Mouse (Mus musculus): ENCODE measurements around the gene Cdt1.

Gene Cdt1

GRCm38 (mm10) chr8:122567361-122568108 lies at the start of gene Cdt1:
Cdt1 (plus strand) TSS chr8:122568015.
- DNase-seq (ENCODE audit: low read depth, low spot score) = peak; percentile 97

GRCm38 (mm10) chr8:122520611-122521010 lies 47.2 kb upstream of the Cdt1 start:
- DNase-seq (ENCODE audit: low read depth, low spot score) = no peak

- peak; percentile 100 for DNase-seq (ENCODE audit: low read depth, low spot score)
Observed at GRCm38 (mm10) chr8:122522796-122523651, 44.8 kb upstream of the Cdt1 start.

GRCm38 (mm10) chr8:122523652-122524360 lies 44.0 kb upstream of the Cdt1 start:
- no peak for DNase-seq (ENCODE audit: low read depth, low spot score)

GRCm38 (mm10) chr8:122524506-122524905 lies 43.3 kb upstream of the Cdt1 start:
- no peak for DNase-seq (ENCODE audit: low read depth, low spot score)

GRCm38 (mm10) chr8:122525004-122525403 lies 42.8 kb upstream of the Cdt1 start:
- DNase-seq (ENCODE audit: low read depth, low spot score) = no peak

GRCm38 (mm10) chr8:122526084-122526483 lies 41.7 kb upstream of the Cdt1 start:
- DNase-seq (ENCODE audit: low read depth, low spot score) = no peak

GRCm38 (mm10) chr8:122526526-122527170 lies 41.2 kb upstream of the Cdt1 start:
- no peak for DNase-seq (ENCODE audit: low read depth, low spot score)

- no peak for DNase-seq (ENCODE audit: low read depth, low spot score)
Observed at GRCm38 (mm10) chr8:122527937-122528336, 39.9 kb upstream of the Cdt1 start.

- no peak for DNase-seq (ENCODE audit: low read depth, low spot score)
Observed at GRCm38 (mm10) chr8:122529159-122529558, 38.7 kb upstream of the Cdt1 start.

- no peak for DNase-seq (ENCODE audit: low read depth, low spot score)
Observed at GRCm38 (mm10) chr8:122531312-122531711, 36.5 kb upstream of the Cdt1 start.

- DNase-seq (ENCODE audit: low read depth, low spot score) = peak; percentile 87
Observed at GRCm38 (mm10) chr8:122537033-122537432, 30.8 kb upstream of the Cdt1 start.

- DNase-seq (ENCODE audit: low read depth, low spot score) = no peak
Observed at GRCm38 (mm10) chr8:122537812-122538211, 30.0 kb upstream of the Cdt1 start.

GRCm38 (mm10) chr8:122538310-122539076 lies 29.3 kb upstream of the Cdt1 start:
- no peak for DNase-seq (ENCODE audit: low read depth, low spot score)

GRCm38 (mm10) chr8:122544138-122544537 lies 23.7 kb upstream of the Cdt1 start:
- no peak for DNase-seq (ENCODE audit: low read depth, low spot score)

GRCm38 (mm10) chr8:122546066-122546755 lies 21.6 kb upstream of the Cdt1 start:
- no peak for DNase-seq (ENCODE audit: low read depth, low spot score)

- no peak for DNase-seq (ENCODE audit: low read depth, low spot score)
Observed at GRCm38 (mm10) chr8:122546811-122547453, 20.9 kb upstream of the Cdt1 start.

- peak; percentile 68 for DNase-seq (ENCODE audit: low read depth, low spot score)
Observed at GRCm38 (mm10) chr8:122547815-122548214, 20.0 kb upstream of the Cdt1 start.

GRCm38 (mm10) chr8:122548331-122548730 lies 19.5 kb upstream of the Cdt1 start:
- no peak for DNase-seq (ENCODE audit: low read depth, low spot score)

All from R1 (cell line).